Mouse (Mus musculus) cerebellum, adult 2 months (tissue): Measurements from ENCODE around the gene Nek3. TPM values are rescaled to one million over a fixed set of nuclear protein-coding genes. Genes with fewer than 3 reads are reported as not detected.
A peak's percentile ranks its signal among the peaks of the same experiment; 100 is the strongest.

Source experiments
- DNase-seq, 2 experiments: peaks; one replicate each; pipeline ENCODE4 v3.0.0; 2021
- H3K27ac ChIP-seq: fragments of 200-500 bp; 2 replicates; pipeline ENCODE4 v1.5.1; 2012; ENCODE audit warnings: low read length, control low read depth, inconsistent platforms; ENCODE audit not compliant: insufficient read depth
- H3K27me3 ChIP-seq: fragments of 200-500 bp; 2 replicates; pipeline ENCODE4 v1.6.1; 2012; ENCODE audit warnings: inconsistent platforms, mild to moderate bottlenecking, low read length, moderate library complexity; ENCODE audit not compliant: control insufficient read depth, insufficient read depth
- H3K4me1 ChIP-seq: fragments of 200-500 bp; 2 replicates; pipeline ENCODE4 v1.6.1; 2011; ENCODE audit warnings: low read length; ENCODE audit not compliant: control insufficient read depth, insufficient read depth
- H3K4me3 ChIP-seq: fragments of 200-500 bp; replicated peaks from 2 replicates; pipeline ENCODE3; 2011; ENCODE audit warnings: mild to moderate bottlenecking, low read depth, low read length, control low read depth; ENCODE audit not compliant: insufficient read depth
- CTCF ChIP-seq: fragments of 200-500 bp; IDR thresholded peaks from 2 replicates; pipeline ENCODE4 v1.5.1; 2011; ENCODE audit warnings: low read depth, mild to moderate bottlenecking, control low read depth, low read length, moderate library complexity, borderline replicate concordance; ENCODE audit not compliant: insufficient read depth
- POLR2A ChIP-seq: fragments of 200-500 bp; IDR thresholded peaks from 2 replicates; pipeline ENCODE4 v1.6.1; 2011; ENCODE audit warnings: low read length, control low read depth, borderline replicate concordance; ENCODE audit not compliant: insufficient read depth
- WGBS: fragments of 180-500 bp; shearing (Covaris S2); methylation state at CpG from one replicate; pipeline ENCODE4 v1.1.7; 2018; 5-methylcytosine and 5-hydroxymethylcytosine counted together
- polyA plus RNA-seq: library from polyadenylated mRNA; depleted of rRNA; stranded (reverse); fragments of >200 nt; gene quantifications from 2 replicates; pipeline ENCODE4 v1.2.3, GENCODE M21; 2012; rRNA removed

Nek3 gene
- polyA plus RNA-seq, result 7.0 and 7.9 TPM in 2 replicates

GRCm38 (mm10) chr8:22166080-22166603 is at the start of gene Nek3:
Nek3 (minus strand) TSS chr8:22166435.
- peak; percentile 82 for TF ChIP-seq POLR2A
- peak; percentile 53 for TF ChIP-seq CTCF
- Histone ChIP-seq H3K4me3 (peak within 1 kb of the TSS; percentile 66), H3K4me1 (peaks cover 5% of the 10 kb centered on the region), H3K27ac (no peak within 1 kb of the TSS; the same call in 1 of the 2 replicates), H3K27me3 (no peaks in the 10 kb centered on the region)
- DNase-seq, result peak; percentile 87 to 90
- WGBS, result 1% methylated on average over 42 of the region's 43 CpGs

GRCm38 (mm10) chr8:22214826-22215225 is 48.6 kb upstream of the Nek3 start:
- Histone ChIP-seq H3K27ac (no peak overlapping the region), H3K27me3 (no peaks in the 10 kb centered on the region), H3K4me1 (no peaks in the 10 kb centered on the region), H3K4me3 (no peak overlapping the region)
- no peak for DNase-seq
- TF ChIP-seq CTCF, result no peak
- no peak for TF ChIP-seq POLR2A
- 91% methylated on average over 10 of the region's 10 CpGs for WGBS

- H3K27ac ChIP-seq, result no peak overlapping the region
- whole genome bisulfite sequencing, result 78% methylated on average over 5 of the region's 5 CpGs
Measured at GRCm38 (mm10) chr8:22209012-22209411, 42.8 kb upstream of the Nek3 start.

GRCm38 (mm10) chr8:22207535-22207934 is 41.3 kb upstream of the Nek3 start:
- Histone ChIP-seq H3K4me1 (no peaks in the 10 kb centered on the region), H3K4me3 (no peak overlapping the region), H3K27me3 (no peaks in the 10 kb centered on the region), H3K27ac (no peak overlapping the region)
- TF ChIP-seq POLR2A (no peak), CTCF (no peak)
- 91% methylated on average over 4 of the region's 4 CpGs for WGBS
- no peak for DNase-seq

More at GRCm38 (mm10) chr8:22209012-22209411, 42.8 kb upstream of the Nek3 start:
- DNase-seq, result no peak
- Histone ChIP-seq H3K27me3 (no peaks in the 10 kb centered on the region), H3K4me1 (no peaks in the 10 kb centered on the region), H3K4me3 (no peak overlapping the region)
- no peak for TF ChIP-seq POLR2A
- TF ChIP-seq CTCF, result no peak

GRCm38 (mm10) chr8:22199481-22199880 is 33.2 kb upstream of the Nek3 start:
- no peak for DNase-seq
- Histone ChIP-seq H3K4me3 (no peak overlapping the region), H3K27me3 (no peaks in the 10 kb centered on the region), H3K27ac (no peak overlapping the region), H3K4me1 (peaks cover 3% of the 10 kb centered on the region; the same call in 1 of the 2 replicates)
- 98% methylated on average over 8 of the region's 8 CpGs for WGBS
- no peak for TF ChIP-seq POLR2A
- TF ChIP-seq CTCF, result peak; percentile 19; the same call in 1 of the 2 replicates

- Histone ChIP-seq H3K27ac (no peak overlapping the region), H3K4me3 (no peak overlapping the region), H3K27me3 (no peaks in the 10 kb centered on the region), H3K4me1 (peaks cover 6% of the 10 kb centered on the region; the same call in 1 of the 2 replicates)
- DNase-seq, result no peak
- TF ChIP-seq POLR2A (no peak), CTCF (no peak)
- 67% methylated on average over 6 of the region's 6 CpGs for WGBS
Measured at GRCm38 (mm10) chr8:22197914-22198313, 31.7 kb upstream of the Nek3 start.

GRCm38 (mm10) chr8:22193432-22194010 is 27.3 kb upstream of the Nek3 start:
- DNase-seq, result no peak
- WGBS, result 12% methylated on average over 12 of the region's 12 CpGs
- peaks cover 6% of the 10 kb centered on the region; the same call in 1 of the 2 replicates for H3K4me1 ChIP-seq

More at GRCm38 (mm10) chr8:22193432-22194010, 27.3 kb upstream of the Nek3 start:
- Histone ChIP-seq H3K4me3 (peak overlapping the region; percentile 90), H3K27ac (peak overlapping the region; percentile 99), H3K27me3 (no peaks in the 10 kb centered on the region)
- TF ChIP-seq POLR2A, result no peak
- TF ChIP-seq CTCF, result no peak
